Mouse (Mus musculus) layer of hippocampus, postnatal 14 days (tissue): Measurements from ENCODE around the gene Amacr. TPM values are rescaled to one million over a fixed set of nuclear protein-coding genes. Genes with fewer than 3 reads are reported as not detected.

Experiments
- DNase-seq, 2 experiments: peaks; one replicate each; pipeline ENCODE4 v3.0.0; 2021 to 2022; ENCODE audit warnings: low spot score in 2 of 2, mixed read lengths in 1 of 2
- long read RNA-seq, 2 experiments: library from polyadenylated mRNA; stranded (forward); transcript quantifications; one replicate each; pipeline ENCODE4 v2.0.0; 2021
- total RNA-seq, 2 experiments: library from RNA; stranded (reverse); gene quantifications; 2 replicates each; pipeline ENCODE4 v1.2.3; 2021

Amacr gene
- 1 to 10 TPM; 8.5 to 9.4 TPM for total RNA-seq
- long read RNA-seq, experiment 1, transcript Amacr-201 (5 exons, 2,577 nt), result major isoform, 9 of 11 reads
- long read RNA-seq, experiment 1, partial matches to known transcripts, result 0 of 11 reads
- long read RNA-seq, experiment 1, other reads (novel, unspliced or antisense), result 2 of 11 reads
- long read RNA-seq, experiment 2, transcript Amacr-201 (5 exons, 2,577 nt), result major isoform, 24 of 26 reads
- long read RNA-seq, experiment 2, partial matches to known transcripts, result 0 of 26 reads
- long read RNA-seq, experiment 2, other reads (novel, unspliced or antisense), result 2 of 26 reads

DNA sequence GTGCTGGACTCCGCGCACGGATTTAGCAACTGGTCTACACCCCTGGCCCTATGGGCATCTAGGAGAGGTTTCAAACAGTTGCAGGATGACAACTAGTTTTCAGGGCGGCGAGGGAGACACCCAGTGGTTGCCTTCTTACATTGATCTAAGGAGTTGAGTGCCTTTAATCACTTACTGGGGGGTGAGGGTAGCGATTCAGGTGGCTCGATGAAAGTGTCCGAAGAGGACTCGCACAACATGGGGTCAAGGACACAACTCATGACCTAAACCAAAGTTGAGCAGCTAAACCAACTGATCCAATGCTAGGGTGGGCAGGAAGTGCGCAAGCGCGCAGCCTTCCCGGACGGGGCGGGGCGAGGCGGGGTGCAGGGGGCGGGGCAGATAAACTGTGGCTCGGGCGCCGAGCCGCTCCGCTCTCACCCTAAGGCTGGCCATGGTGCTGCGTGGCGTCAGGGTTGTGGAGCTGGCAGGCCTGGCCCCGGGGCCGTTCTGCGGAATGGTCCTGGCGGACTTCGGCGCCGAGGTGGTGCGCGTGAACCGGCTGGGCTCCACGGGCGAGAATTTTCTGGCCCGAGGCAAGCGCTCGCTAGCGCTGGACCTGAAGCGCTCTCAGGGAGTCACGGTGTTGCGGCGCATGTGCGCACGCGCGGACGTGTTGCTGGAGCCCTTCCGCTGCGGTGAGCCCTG is at the start of gene Amacr:
TSS of gene Amacr (plus strand) at position 380 of the 687 bp plus-strand sequence.
- peak; percentile 88 to 92 for DNase-seq

DNA sequence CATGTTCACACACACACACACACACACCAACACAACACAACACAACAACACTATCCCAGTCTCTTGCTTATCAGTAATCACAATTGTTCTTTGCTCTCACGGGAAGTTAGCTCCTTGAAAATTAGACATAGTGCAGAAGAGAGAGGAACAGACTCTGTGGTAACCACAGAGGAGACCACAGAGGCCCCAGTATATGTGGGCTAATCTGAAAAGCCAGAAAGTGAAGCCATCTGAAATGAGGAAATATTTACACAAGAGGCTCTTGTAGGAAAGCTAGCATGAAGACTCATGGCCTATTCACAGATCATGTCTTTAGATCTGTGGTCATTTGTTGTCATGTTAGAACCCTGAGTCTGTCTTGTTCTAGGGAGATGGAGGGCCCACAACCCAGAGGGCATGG is 47.6 kb upstream of the Amacr start:
- no peak for DNase-seq

DNA sequence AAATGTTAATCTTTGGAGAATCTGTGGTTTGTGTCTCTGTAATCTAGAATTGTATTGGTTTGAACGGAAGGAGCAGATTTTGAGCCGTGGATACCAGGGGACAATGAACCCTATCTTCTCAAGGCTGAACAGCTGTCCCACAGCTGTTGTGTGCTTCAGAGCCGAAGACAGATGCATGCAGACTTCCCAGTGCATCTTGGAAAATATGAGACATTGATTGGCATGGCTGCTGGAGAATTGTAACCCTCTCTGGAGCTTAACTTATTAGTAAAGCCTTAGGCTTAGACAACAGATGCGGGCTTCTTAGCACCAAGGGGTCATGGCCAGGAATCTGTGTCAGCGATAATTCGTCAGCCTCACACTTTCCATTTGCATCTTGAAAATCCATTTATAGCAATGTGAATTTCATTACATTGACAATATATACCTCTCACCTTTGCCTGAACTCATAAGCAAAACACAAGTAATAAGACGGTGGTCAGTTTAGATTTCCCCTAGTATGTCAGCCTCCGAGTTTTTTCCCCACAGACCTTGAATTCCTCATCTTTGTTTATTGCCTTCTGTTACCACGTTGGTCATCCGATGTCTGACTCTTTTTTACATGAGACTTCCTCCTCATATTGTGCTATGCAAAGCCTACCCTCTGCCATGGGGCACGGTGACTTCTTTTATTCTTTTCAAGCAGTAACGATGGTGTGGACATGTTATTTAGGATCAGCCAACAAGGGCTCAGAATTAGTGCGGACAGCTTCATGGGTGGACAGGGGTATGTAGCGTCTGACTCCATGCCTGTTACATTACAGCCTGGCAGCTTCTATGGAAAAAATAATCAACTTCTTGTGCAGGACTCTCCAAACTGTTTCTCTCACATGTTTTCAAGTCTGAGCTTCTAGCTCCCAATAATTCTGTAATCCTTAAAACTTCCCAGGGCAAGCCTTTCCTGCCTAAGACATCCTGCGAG is 41.1 kb upstream of the Amacr start:
- no peak for DNase-seq

DNA sequence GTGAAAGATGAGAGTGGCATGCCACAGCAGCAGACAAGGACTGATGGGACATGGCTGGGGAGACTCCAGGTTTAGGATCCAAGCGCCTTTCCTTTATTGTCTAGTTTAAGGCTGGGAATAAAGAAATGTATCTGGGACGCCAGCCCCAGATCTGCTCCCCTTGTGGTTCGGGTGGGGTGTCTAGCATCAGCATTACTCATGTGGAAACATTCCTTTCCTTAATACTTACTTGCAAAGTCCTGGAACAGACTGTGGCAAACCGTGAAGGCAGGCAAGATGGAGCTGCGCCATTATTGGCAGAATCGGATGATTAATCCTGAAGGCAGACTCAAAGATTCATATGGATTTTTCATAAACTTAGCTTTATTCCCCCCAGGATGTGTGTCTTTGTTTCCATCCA is 39.7 kb upstream of the Amacr start:
- no peak for DNase-seq

DNA sequence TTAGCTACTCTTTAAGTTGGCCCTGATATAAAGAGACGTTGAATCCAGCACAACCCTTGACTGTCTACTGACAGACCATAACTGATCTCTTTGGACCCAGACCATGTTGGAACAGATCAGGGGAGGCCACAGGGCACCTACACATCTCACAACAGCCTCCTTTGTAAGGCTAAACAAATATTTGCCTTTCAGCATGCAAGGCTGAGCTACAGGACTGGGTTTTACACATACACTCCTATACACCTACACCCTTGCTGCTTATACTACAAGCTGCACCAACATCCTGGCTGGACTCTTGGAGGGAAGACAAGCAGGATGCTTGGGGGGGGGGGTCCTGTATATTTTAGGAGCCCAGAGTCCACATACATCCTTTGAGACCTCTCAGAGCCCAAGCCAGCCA is 33.7 kb upstream of the Amacr start:
- no peak for DNase-seq

DNA sequence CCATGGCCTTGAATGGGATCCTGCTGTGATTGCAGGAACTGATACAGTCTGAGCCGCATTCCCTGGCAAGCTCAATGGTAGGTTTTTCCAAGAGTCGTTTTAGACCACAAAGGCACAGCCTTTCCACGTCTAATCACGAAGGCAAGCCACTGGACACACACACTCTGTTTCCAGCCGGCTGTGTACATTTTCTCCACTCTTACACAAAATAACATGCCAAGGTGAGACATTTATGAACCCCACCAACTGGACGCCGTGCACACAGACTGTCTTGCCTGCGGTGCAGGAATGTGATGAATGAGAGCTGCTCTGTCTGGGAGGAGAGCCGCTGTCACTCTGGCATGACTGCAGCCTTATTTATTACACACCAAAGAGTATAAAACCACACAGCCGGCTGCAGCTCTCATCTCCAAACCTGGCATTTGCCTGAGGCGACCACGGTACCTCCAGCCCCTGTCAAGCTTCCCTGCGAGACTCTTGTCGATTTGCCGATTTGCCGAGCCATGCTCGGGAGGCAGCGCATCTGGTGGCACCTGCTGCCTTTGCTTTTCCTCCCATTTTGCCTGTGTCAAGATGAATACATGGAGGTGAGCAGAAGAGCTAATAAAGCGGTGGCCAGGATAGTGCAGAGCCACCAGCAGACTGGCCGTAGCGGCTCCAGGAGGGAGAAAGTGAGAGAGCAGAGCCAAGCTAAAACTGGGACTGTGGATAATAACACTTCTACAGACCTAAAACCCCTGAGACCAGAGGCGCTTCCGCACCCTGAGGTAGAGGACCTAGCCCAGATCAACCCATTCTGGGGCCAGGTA is 29.4 kb upstream of the Amacr start, which contains the start of gene C1qtnf3:
TSS of gene C1qtnf3 (plus strand) at position 382 of the 809 bp plus-strand sequence.
- no peak for DNase-seq

DNA sequence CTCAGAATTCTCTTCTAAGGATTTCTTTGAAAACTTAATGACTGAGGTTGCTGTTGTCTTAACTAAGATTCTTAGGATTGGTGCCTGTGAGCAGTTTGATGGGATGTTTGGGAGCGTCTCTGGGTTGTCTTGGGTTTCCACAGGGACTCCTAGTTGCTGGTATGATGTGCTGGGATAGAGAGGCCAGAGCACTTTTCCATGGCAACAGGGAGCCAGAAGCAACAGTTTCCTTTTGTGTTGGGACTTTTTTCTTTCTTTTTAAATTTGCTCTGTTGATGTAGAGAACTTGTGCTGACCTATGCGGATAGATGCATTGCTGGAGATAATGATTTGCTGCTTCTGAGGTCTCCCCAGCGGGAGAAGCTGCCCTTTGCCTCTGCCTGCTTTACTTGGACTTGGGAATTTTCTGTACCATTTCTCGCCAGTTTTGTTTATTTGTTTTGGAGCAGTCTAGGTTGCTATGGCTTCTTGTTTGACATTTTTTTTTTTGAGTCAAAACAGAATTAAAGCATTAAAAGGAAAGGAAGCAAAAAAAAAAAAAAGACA is 28.7 kb upstream of the Amacr start:
- no peak for DNase-seq

DNA sequence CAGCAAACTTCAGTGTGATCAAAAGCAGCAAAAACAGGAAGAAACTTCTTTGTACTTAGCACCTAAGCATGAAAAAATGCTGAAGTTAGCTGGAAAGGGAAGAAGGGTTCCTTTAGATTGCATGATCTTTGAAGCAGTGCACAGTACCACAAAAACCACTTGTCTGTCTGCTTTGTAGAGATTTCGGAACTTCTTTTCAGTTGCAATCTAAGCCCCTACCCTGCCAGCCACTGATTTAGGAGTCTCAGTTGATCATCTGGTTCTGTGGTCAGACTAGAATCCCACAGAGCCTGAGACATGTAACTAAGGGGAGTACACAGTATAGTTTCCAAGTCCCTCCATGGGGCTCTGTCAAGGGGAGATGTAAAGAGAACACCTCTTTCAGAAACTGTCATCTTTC is 28.1 kb upstream of the Amacr start:
- no peak for DNase-seq

DNA sequence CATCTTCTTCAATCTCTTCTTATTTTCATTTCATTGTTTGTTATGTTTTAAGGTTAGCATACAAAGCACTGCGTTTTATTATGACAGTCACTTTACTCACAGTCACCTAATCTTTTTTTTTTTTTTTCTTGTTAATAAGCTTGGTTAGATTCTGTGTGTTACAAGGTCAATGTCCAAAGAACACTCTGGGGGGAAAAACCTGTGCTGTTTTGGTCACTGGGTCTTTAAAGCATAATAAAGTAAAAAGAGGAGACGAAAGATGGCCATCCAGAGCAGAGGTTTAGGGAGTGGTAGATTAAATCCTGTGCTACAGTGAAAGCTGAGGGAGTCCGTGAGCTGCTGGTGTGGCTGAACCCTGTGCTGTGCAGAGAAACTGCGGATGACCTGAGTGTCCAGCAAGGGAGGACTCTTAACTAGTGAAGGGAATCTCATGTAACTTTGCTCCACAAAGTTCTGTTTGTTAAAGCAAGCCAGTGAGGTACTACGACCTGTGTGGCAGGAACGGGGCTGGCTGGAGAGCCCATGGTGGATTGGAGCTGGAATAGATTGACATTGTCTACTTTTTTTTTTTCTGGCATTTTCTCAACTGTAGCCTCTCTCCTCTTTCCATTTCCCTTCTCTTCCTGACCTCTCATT is 27.1 kb upstream of the Amacr start:
- DNase-seq, result no peak

DNA sequence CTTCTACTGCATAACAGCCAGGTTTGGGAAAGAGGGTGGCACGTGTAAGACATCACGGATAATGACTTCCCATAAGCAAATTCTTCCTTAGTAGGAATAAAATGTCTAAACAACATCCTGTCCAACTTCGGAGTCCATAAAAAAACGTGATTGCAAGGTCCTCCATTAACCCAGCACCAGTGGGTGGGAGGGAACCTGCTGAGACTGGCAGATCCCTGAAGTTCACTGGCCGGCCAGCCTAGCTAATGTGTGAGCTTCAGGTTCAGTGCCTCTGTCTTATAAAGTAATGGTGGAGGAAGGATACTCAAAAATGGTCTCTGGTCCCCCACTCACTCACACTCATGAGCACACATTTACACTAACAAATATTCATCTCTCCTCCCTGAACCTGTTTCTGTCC is 26.4 kb upstream of the Amacr start:
- DNase-seq, result no peak

DNA sequence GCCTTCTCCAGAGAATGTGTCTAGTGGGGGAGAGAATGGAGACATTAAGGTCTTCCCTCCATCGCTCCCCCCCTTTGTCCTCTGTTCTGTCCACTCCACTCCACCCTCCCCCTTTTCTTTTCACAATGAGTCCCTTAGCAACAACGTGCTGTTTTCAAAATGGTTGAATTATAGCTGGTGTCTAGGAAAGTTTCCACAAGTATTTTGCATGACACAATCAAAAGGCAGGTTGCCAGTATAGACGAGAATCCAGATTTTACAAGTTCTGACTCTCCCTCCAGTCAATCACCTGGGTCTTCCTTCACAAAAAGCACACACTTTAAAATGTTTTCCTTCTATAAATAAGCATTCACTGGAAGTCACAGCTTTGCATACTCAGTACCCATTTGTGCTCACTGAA is 24.9 kb upstream of the Amacr start:
- DNase-seq, result no peak

DNA sequence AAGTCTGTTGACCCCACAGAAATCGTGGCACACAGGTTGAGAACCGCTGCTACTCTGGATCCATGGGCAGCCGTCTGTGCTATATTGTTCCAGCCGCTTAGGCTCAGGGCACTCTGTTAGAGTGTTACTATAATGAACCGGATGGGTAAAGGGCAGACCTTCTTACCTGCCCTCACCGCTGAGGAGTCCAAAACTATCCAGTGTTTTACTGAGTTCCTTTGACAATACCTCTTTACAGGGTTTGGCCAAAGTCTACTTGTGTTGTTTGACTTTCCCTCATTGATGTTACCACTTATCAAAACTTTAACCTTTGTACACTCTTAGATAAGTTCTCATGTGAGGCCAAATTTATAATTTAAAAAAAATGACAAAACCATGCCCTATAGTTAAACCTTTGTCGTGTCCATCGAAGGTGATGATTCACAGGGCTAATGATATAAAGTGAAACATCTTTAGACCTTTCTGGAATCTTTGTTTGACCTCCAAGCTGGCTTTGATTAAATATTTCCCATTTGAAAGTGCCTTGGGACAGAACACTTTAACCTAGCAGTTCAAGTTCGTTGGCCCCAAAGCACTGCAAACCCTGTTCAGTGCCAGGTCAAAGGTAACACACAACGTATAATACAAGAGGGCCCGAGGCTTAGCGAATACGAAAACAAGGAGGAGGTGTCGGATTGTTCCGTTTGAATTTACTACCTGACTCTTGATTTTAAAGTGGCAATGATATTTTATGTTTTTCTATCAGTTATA is 22.1 kb upstream of the Amacr start:
- no peak for DNase-seq

DNA sequence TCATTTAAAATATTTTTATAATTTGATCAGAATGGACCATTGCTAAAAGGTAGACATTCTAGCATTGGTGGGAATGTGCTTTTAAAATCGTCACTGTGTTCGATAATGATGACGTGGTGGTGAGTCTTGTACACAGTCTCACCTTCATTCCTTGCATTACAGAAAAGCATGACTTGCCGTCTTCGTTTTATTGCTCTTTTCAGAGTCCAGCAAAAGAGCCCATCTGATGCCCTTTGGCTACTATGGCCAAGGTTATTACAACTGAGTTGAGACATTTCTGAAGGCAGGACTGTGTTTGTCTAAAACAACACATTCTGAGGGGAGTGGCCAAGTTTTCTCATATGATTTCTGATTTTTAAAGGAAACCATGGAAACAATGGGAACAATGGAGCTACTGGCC is 21.3 kb upstream of the Amacr start:
- DNase-seq, result no peak

DNA sequence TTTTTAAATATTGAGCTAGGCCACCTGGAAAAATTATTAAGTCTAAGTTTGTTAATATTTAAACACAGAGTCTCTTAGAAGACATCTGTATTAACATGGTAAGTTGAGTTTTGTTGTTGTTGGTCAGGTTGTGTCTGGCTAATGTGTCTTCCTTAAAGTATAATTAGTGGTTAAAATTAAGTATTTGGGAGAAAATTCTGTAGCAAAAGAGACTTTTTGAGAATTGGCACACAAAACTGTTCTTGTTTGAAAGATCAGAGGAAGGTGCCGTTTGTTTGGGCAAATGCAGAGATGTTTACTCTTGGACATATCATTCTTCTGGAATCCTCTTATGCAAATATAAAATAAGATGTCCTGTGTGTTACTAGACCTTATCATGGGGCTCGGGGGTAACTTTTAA is 19.0 kb upstream of the Amacr start:
- no peak for DNase-seq

DNA sequence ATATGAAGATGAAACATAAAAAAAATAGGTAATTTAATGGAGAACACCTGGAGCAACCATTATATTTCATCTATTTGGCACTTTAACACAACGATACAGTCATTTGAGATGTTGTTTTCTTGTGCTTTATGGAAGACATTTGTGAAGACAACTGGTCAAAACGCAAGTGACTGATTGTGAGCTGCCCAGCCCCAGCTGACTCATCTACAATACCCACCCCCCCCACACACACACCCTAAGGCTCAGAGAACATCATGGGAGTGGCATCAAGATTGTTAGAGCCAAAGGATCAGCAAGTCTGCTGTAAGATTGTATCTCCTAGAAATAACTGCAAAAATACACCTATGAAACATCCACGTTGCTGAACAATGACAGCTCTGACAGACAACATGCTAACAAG is 12.1 kb upstream of the Amacr start:
- no peak for DNase-seq

DNA sequence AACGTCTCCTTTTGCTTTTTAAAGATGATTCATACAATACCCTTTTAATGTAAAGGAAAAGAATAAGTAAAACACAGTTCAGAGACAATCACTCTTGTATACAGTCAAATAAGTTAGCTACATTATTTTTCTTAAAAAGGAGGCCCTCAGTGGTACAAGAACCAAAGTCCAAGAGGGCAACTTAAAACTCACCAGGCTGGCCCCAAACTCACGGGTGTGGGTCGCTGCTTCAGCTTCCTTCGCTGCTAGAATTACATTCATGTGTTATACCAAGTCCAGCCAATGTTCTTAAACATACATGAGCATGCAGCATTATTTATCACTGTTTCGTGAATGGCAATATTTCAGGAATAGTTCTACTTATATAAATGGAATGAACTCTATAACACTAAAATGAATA is 10.8 kb upstream of the Amacr start:
- DNase-seq, result no peak

DNA sequence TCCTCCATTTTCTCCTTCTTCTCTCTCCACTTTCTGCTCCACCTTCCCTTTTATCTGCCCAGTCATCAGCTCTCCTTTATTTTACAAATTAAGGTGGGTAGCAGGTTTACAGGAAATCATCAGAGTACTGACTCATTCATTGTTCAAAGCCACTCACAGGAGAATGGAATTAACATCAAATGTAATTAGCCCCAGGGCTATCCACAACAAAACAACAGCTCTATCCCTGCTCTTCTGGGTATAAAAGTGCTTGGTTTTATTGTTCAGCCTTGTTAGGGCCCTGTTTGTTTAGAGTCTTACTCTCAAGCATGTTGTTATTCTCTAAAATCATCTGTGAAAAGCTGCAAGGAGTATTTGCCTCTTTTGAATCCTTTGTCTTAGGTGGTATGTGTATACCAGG is 4.4 kb upstream of the Amacr start:
- DNase-seq, result no peak

DNA sequence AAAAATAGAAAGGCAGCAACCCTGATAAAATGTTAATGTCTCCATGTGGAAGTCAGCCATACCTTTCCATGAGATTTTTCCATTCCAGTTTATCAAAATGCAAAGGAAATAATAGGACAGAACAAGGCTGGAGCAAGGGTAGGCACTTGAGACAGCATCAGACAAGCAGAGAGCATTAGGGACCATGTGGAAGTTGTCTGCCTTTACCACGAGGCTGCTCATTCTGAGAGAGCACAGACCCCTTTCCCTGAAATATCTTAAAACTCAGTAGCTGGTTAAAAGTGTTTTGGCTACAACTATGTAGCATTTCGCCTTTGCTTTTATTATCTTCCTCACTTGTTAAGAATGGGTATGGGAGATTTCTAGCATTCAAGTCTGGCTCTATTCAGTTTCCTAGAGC is 844 bp upstream of the Amacr start:
- DNase-seq, result no peak

DNA sequence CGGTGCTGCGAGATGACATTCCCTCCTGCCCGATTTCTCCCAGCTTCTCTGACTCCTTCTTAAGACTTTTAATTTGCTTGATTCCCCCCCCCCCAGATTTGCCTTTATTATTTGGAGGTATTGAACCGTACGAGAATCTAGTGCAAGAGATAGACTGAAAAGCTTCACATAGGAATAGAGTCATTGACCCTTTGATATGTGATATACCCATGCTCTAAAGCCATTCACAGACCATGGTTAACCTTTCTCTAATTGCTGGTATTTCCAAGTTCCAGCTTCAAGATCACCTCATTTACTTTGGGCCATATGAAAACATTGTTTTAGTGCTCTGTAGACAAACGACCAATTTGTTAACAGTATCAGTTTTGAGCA is 494 bp downstream of the Amacr start:
- no peak for DNase-seq

DNA sequence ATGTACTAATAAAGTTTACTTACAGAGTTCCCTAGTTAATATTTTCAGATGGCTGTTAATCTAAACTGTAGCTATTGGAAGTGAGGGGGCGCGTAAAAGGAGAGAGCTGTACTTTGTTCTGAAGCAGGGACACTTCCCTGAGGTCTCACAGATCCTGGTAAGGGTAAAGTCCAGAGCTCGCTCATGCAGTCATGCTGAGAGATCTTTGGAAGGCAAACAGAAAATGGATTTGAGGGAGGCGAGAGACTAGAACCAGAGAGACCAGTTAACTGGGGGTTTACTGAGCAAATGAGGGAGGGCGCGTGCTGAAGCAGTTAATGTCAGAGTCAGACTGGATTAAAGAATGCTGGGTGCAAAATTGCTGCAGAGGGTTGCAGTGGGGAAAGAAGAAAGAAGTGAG is 4.2 kb downstream of the Amacr start:
- no peak for DNase-seq
